Mouse (Mus musculus) kidney, adult 2 months (tissue): ENCODE data around the gene Vps45.

Experiments
- CTCF ChIP-seq: fragments of 200-500 bp; conservative IDR thresholded peaks from 2 replicates; pipeline ENCODE4 v1.5.1; 2011; ENCODE audit warnings: low read depth, mild to moderate bottlenecking, control low read depth, low read length, moderate library complexity, mixed read lengths; ENCODE audit not compliant: insufficient read depth, insufficient read length
- POLR2A ChIP-seq: fragments of 200-500 bp; IDR thresholded peaks from one replicate; pipeline ENCODE4 v1.6.1; 2011; ENCODE audit warnings: low read depth, low read length, control low read depth

- no peak for TF ChIP-seq CTCF
- TF ChIP-seq POLR2A: no peak
Observed at GRCm38 (mm10) chr3:96063299-96063698, 5.0 kb upstream of the Vps45 start.
